Mouse (Mus musculus): ENCODE results near the gene Cpt1b.

DNA sequence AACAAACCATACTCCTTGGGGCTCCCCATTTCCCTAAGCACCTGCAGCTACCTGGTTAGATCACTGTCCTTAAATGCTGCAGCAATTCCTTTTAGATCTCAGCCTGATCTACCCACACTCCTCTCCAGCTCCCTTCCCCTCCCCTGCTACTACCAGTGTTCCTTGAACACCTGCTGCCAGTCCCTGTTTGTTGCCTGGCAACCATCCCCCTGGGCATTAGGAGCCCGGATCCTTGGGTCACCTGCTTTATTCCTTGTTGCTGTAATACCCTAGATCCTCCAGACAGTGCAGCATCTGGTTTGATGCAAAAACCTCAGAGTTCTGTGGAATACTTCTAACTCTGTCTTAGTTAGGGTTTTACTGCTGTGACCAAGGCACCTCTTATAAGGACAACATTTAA lies 39.4 kb upstream of the Cpt1b start:
- TF ChIP-seq POLR2A (IDR thresholded peaks at IDR 0.05; ENCODE audit: borderline replicate concordance, extremely low read depth, low read depth, low read length) (no peak), CTCF (IDR thresholded peaks at IDR 0.05; ENCODE audit: insufficient read depth, low read length) (no peak)
